Mouse (Mus musculus): ENCODE measurements around the gene Vwf. TPM values are rescaled to one million over a fixed set of nuclear protein-coding genes. Genes with fewer than 3 reads are reported as not detected.

The Vwf gene
- total RNA-seq, 2 experiments from 2014 or later = 5.7 to 8.0 TPM

- no peak for DNase-seq (ENCODE audit: low spot score in 2 of 2)
Observed at GRCm38 (mm10) chr6:125617855-125618254, 71.3 kb downstream of the Vwf start.

- no peak for DNase-seq (ENCODE audit: low spot score in 2 of 2)
Observed at GRCm38 (mm10) chr6:125620764-125621163, 74.2 kb downstream of the Vwf start.

- no peak for DNase-seq (ENCODE audit: low spot score in 2 of 2)
Observed at GRCm38 (mm10) chr6:125622434-125622833, 75.9 kb downstream of the Vwf start.

- DNase-seq (ENCODE audit: low spot score in 2 of 2) = no peak
Observed at GRCm38 (mm10) chr6:125640486-125640885, 93.9 kb downstream of the Vwf start.

- DNase-seq (ENCODE audit: low spot score in 2 of 2) = no peak
Observed at GRCm38 (mm10) chr6:125641146-125641545, 94.6 kb downstream of the Vwf start.

- peak in 1 of 2 experiments; percentile 66 for DNase-seq (ENCODE audit: low spot score in 2 of 2)
Observed at GRCm38 (mm10) chr6:125648964-125649363, 102.4 kb downstream of the Vwf start.

- no peak for DNase-seq (ENCODE audit: low spot score in 2 of 2)
Observed at GRCm38 (mm10) chr6:125651335-125651734, 104.8 kb downstream of the Vwf start.

- no peak for DNase-seq (ENCODE audit: low spot score in 2 of 2)
Observed at GRCm38 (mm10) chr6:125653416-125653815, 106.8 kb downstream of the Vwf start.

- no peak for DNase-seq (ENCODE audit: low spot score in 2 of 2)
Observed at GRCm38 (mm10) chr6:125656921-125657320, 110.3 kb downstream of the Vwf start.

- DNase-seq (ENCODE audit: low spot score in 2 of 2) = no peak
Observed at GRCm38 (mm10) chr6:125657966-125658365, 111.4 kb downstream of the Vwf start.

- DNase-seq (ENCODE audit: low spot score in 2 of 2) = peak; percentile 79 to 82
Observed at GRCm38 (mm10) chr6:125661106-125661877, 114.7 kb downstream of the Vwf start.

- DNase-seq (ENCODE audit: low spot score in 2 of 2) = no peak
Observed at GRCm38 (mm10) chr6:125663906-125664305, 117.3 kb downstream of the Vwf start.

GRCm38 (mm10) chr6:125671835-125672234 is 125.3 kb downstream of the Vwf start:
- no peak for DNase-seq (ENCODE audit: low spot score in 2 of 2)

GRCm38 (mm10) chr6:125678492-125678891 is 131.9 kb downstream of the Vwf start:
- no peak for DNase-seq (ENCODE audit: low spot score in 2 of 2)

GRCm38 (mm10) chr6:125680613-125681012 is 134.0 kb downstream of the Vwf start:
- no peak for DNase-seq (ENCODE audit: low spot score in 2 of 2)

GRCm38 (mm10) chr6:125685420-125685819 is 138.8 kb downstream of the Vwf start:
- no peak for DNase-seq (ENCODE audit: low spot score in 2 of 2)

GRCm38 (mm10) chr6:125687986-125688385 is 141.4 kb downstream of the Vwf start:
- DNase-seq (ENCODE audit: low spot score in 2 of 2) = no peak

GRCm38 (mm10) chr6:125690057-125690703 is 143.6 kb downstream of the Vwf start, which contains the start of gene Ano2:
Gene Ano2 (plus strand): TSS chr6:125690419.
- peak in 1 of 2 experiments; percentile 8 for DNase-seq (ENCODE audit: low spot score in 2 of 2)

GRCm38 (mm10) chr6:125701146-125701545 is 154.6 kb downstream of the Vwf start:
- no peak for DNase-seq (ENCODE audit: low spot score in 2 of 2)

GRCm38 (mm10) chr6:125711261-125711660 is 164.7 kb downstream of the Vwf start:
- DNase-seq (ENCODE audit: low spot score in 2 of 2) = no peak

- DNase-seq (ENCODE audit: low spot score in 2 of 2) = no peak
Observed at GRCm38 (mm10) chr6:125726408-125726807, 179.8 kb downstream of the Vwf start.

GRCm38 (mm10) chr6:125727484-125727911 is 180.9 kb downstream of the Vwf start:
- DNase-seq (ENCODE audit: low spot score in 2 of 2) = no peak
